In genomic region chr2:3753749-3754148, GRCm38 (mm10) we compare ENCODE assay signal across 9 mouse cellular contexts.
DNase-seq lines count a peak whose midpoint lies in the region; ATAC-seq and TF ChIP-seq lines count a peak whose summit lies in the region.
"Had no signal": no experiment of that assay in that cellular context is flagged by ENCODE, and none has a peak within 500 bp of the region (broad histone marks: within the 10 kb centered on the region; RNA-seq: fewer than 3 reads in every experiment).

No protein-coding gene starts in this region.

- TF ChIP-seq POLR2A in lung, adult 2 months (IDR thresholded peaks at IDR 0.05; ENCODE audit: borderline replicate concordance, extremely low read depth, low read depth, low read length), result no peak

- TF ChIP-seq CTCF in lung, embryonic 14.5 days (IDR thresholded peaks at IDR 0.05; ENCODE audit: low read depth), result no peak
- no peak for TF ChIP-seq CTCF in lung, adult 2 months (IDR thresholded peaks at IDR 0.05; ENCODE audit: insufficient read depth, low read length)
- no peak for TF ChIP-seq CTCF in Patski (IDR thresholded peaks at IDR 0.05)
- TF ChIP-seq CTCF in midbrain, postnatal 0 days (IDR thresholded peaks at IDR 0.05), result no peak

- H3K27ac ChIP-seq in lung, embryonic 14.5 days (ENCODE audit: low read depth), result no peak overlapping the region; the same call in 1 of the 2 replicates
- H3K27ac ChIP-seq in forebrain, embryonic 12.5 days, result peak overlapping the region; percentile 26
- H3K27ac ChIP-seq in midbrain, postnatal 0 days (ENCODE audit: low read depth, low read length), result 0 out of 2 replicates have a peak overlapping the region, but pooled peaks have one; percentile 12

- 20% methylated on average over 2 of the region's 2 CpGs for WGBS in lung, embryonic 14.5 days
- 6% methylated on average over 2 of the region's 2 CpGs for WGBS in lung, adult 2 months
- 18% methylated on average over 2 of the region's 2 CpGs for WGBS in forebrain, embryonic 12.5 days
- 38% methylated on average over 2 of the region's 2 CpGs for WGBS in midbrain, postnatal 0 days

- H3K9ac ChIP-seq in lung, embryonic 14.5 days, result no peak overlapping the region
- no peak overlapping the region for H3K9ac ChIP-seq in forebrain, embryonic 12.5 days
- H3K9ac ChIP-seq in midbrain, postnatal 0 days (replicated peaks; ENCODE audit: low read length, poor library complexity, severe bottlenecking), result no peak overlapping the region

- CTCF ChIA-PET in Patski (lab: Charles Lee), result interaction anchor here (0.6 to 1.9 kb wide), 5 partner anchors 9 to 208 kb away, joined by 3 to 6 read pairs (median 3); no protein-coding TSS in a partner anchor

- no peak overlapping the region for H3K4me2 ChIP-seq in lung, embryonic 14.5 days
- H3K4me2 ChIP-seq in forebrain, embryonic 12.5 days, result no peak overlapping the region
- no peak overlapping the region for H3K4me2 ChIP-seq in midbrain, postnatal 0 days (ENCODE audit: low read depth, low read length, poor library complexity, severe bottlenecking)

- DNase-seq in lung, embryonic 14.5 days, result peak; percentile 64
- DNase-seq in lung, adult 2 months, result no peak
- no peak for DNase-seq in Patski (ENCODE audit: low read depth, low spot score)
- peak; percentile 75 for DNase-seq in midbrain, postnatal 0 days (ENCODE audit: low spot score)
- no peak for DNase-seq in ovary, postnatal 10 days (ENCODE audit: low spot score)
- DNase-seq in adrenal gland, postnatal 14 days, result no peak
- no peak for DNase-seq in heart, postnatal 25 days (ENCODE audit: low spot score)

- no peaks in the 10 kb centered on the region for H3K9me3 ChIP-seq in lung, embryonic 14.5 days (ENCODE audit: low read depth, low read length)
- H3K9me3 ChIP-seq in forebrain, embryonic 12.5 days, result no peaks in the 10 kb centered on the region
- no peaks in the 10 kb centered on the region for H3K9me3 ChIP-seq in midbrain, postnatal 0 days (ENCODE audit: low read length)
- H3K9me3 ChIP-seq: megakaryocyte, embryonic 14.5 days had no signal

- ATAC-seq in lung, embryonic 14.5 days (ENCODE audit: insufficient read depth), result no peak
- peak; percentile 42 for ATAC-seq in Patski
- no peak; the same call in 1 of the 2 replicates for ATAC-seq in forebrain, embryonic 12.5 days (ENCODE audit: low FRiP score)
- ATAC-seq in midbrain, postnatal 0 days (ENCODE audit: low FRiP score), result no peak

- H3K4me1 ChIP-seq in lung, embryonic 14.5 days (ENCODE audit: insufficient read depth), result peaks cover 10% of the 10 kb centered on the region; the same call in 1 of the 2 replicates
- peaks cover 5% of the 10 kb centered on the region for H3K4me1 ChIP-seq in lung, adult 2 months (ENCODE audit: control insufficient read depth, insufficient read depth, low read length)
- H3K4me1 ChIP-seq in forebrain, embryonic 12.5 days, result peaks cover 37% of the 10 kb centered on the region
- H3K4me1 ChIP-seq in midbrain, postnatal 0 days (ENCODE audit: insufficient read depth, low read length), result peaks cover 4% of the 10 kb centered on the region; the same call in 1 of the 2 replicates

- in situ Hi-C loops in Patski (cut with MboI; ENCODE audit: low pct_unique_long_range_greater_than_20kb), result loop anchor here (25.0 kb wide), 1 partner anchor 116 kb away; no protein-coding TSS in a partner anchor

- H3K4me3 ChIP-seq in lung, embryonic 14.5 days (ENCODE audit: low read depth, low read length), result no peak overlapping the region
- no peak overlapping the region for H3K4me3 ChIP-seq in lung, adult 2 months (replicated peaks; ENCODE audit: extremely low read depth, low read depth, low read length)
- no peak overlapping the region for H3K4me3 ChIP-seq in forebrain, embryonic 12.5 days (replicated peaks)
- no peak overlapping the region for H3K4me3 ChIP-seq in midbrain, postnatal 0 days (ENCODE audit: low read depth, low read length)
- H3K4me3 ChIP-seq: megakaryocyte, embryonic 14.5 days had no signal

- POLR2A ChIA-PET in Patski (lab: Charles Lee), result no interaction called here

- H3K27me3 ChIP-seq in lung, embryonic 14.5 days (ENCODE audit: insufficient read depth, low read length), result no peaks in the 10 kb centered on the region
- H3K27me3 ChIP-seq in Patski, result no peaks in the 10 kb centered on the region
- H3K27me3 ChIP-seq in forebrain, embryonic 12.5 days, result no peaks in the 10 kb centered on the region
- no peaks in the 10 kb centered on the region for H3K27me3 ChIP-seq in midbrain, postnatal 0 days (ENCODE audit: insufficient read depth, low read length)
- H3K27me3 ChIP-seq: megakaryocyte, embryonic 14.5 days had no signal

- intact Hi-C loops in heart, postnatal 25 days (cut with DNase I), result no loop called here

- H3K36me3 ChIP-seq in lung, embryonic 14.5 days (ENCODE audit: insufficient read depth), result no peaks in the 10 kb centered on the region
- no peaks in the 10 kb centered on the region for H3K36me3 ChIP-seq in forebrain, embryonic 12.5 days (replicated peaks)
- no peaks in the 10 kb centered on the region for H3K36me3 ChIP-seq in midbrain, postnatal 0 days (ENCODE audit: insufficient read depth, low read length)

Comparison
In these comparisons a context has a peak if more than half of its experiments do, and no peak if none do; other contexts are left out.
1. DNase-seq: peak in lung, embryonic 14.5 days (single experiment) and midbrain, postnatal 0 days (single experiment); none in lung, adult 2 months (single experiment), Patski (single experiment), ovary, postnatal 10 days (single experiment), adrenal gland, postnatal 14 days (single experiment) and heart, postnatal 25 days (single experiment).